Mouse (Mus musculus): ENCODE measurements around the gene Acaca. TPM values are rescaled to one million over a fixed set of nuclear protein-coding genes. Genes with fewer than 3 reads are reported as not detected.

Acaca gene
- polyA plus RNA-seq, 1 experiment = 1,135 TPM

DNA sequence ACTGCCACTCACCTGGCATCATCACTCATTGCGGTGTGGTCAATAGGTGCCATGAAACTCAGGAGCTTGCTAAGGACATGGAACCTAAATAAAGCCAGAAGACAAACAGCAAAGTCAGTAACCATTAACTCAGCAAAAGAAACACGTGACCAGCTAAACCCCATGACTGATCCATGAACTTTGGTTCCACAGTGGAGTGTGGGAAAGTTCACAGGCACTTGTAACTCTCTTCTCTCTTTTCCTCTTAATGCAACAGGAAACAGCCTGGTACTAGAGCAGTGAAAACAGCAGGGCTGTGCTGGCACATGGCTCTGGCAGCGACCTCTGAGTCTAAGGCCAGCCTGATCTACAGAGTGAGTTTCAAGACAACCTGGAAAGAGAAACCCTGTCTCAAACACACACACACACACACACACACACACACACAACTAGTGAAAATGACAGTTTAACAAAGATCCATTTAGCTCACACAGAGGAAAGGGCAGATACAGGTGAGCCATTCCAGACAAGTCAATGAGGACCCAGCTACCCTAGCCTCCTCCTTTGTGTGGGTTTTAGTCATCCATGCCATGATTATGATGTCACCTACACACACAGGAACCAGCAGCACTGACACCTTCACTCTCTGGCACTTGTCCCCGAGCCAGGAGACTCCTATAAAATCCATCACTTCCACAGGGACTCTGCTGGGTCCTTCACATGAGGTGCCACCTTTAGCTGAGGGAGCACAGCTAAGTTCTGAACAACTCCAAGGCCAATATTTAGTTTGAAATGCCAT is 313.3 kb downstream of the Acaca start:
- Histone ChIP-seq H3K27ac (replicated peaks; ENCODE audit: low read depth, low read length) (peak overlapping the region; percentile 85), H3K4me3 (ENCODE audit: insufficient read depth, low read depth, low read length) (no peak overlapping the region), H3K4me1 (ENCODE audit: control insufficient read depth, insufficient read depth, insufficient read length, low read length) (peaks cover 4% of the 10 kb centered on the region; the same call in 1 of the 2 replicates)

Other genes with a start within 250 kb of the Acaca start
- 13.7 and 15.9 TPM in 2 replicates for gene Ddx52, start 187.6 kb upstream of the Acaca start, polyA plus RNA-seq (2012; ENCODE audit: insufficient read depth, insufficient read length, missing spikeins)
- 13.4 and 20.3 TPM in 2 replicates for gene Synrg, start 165.2 kb upstream of the Acaca start, polyA plus RNA-seq (2012; ENCODE audit: insufficient read depth, insufficient read length, missing spikeins)
- 6.8 and 8.1 TPM in 2 replicates for gene Dusp14, start 60.4 kb upstream of the Acaca start, polyA plus RNA-seq (2012; ENCODE audit: insufficient read depth, insufficient read length, missing spikeins)
- 5.4 and 5.5 TPM in 2 replicates for gene Tada2a, start 72 bp upstream of the Acaca start, polyA plus RNA-seq (2012; ENCODE audit: insufficient read depth, insufficient read length, missing spikeins)
- gene Gm11437, start 37.8 kb downstream of the Acaca start, polyA plus RNA-seq (2012; ENCODE audit: insufficient read depth, insufficient read length, missing spikeins) = not detected in 2 replicates